Mouse (Mus musculus) left cerebral cortex, postnatal 14 days (tissue): Measurements from ENCODE around the gene Ypel4. TPM values are rescaled to one million over a fixed set of nuclear protein-coding genes. Genes with fewer than 3 reads are reported as not detected.
A peak's percentile ranks its signal among the peaks of the same experiment; 100 is the strongest.

ENCODE experiments used
- DNase-seq, 2 experiments: peaks; one replicate each; pipeline ENCODE4 v3.0.0; 2021 to 2022; ENCODE audit warnings: low spot score in 2 of 2, mixed read lengths in 1 of 2
- intact Hi-C: fragments of 180-260 bp; cut with DNase I; formaldehyde crosslinking; loops from one replicate; pipeline ENCODE4 v1.15.1; 2025
- long read RNA-seq, 2 experiments: library from polyadenylated mRNA; stranded (forward); transcript quantifications; one replicate each; pipeline ENCODE4 v2.0.0; 2021
- total RNA-seq, 2 experiments: library from RNA; stranded (reverse); gene quantifications; 2 replicates each; pipeline ENCODE4 v1.2.3; 2021

Ypel4 gene
- total RNA-seq = 10 to 100 TPM; 40.1 to 41.0 TPM
- long read RNA-seq, experiment 1, transcript Ypel4-201 (5 exons, 1,676 nt) = major isoform, 9 of 23 reads
- long read RNA-seq, experiment 1, partial matches to known transcripts = 7 of 23 reads
- long read RNA-seq, experiment 1, other reads (novel, unspliced or antisense) = 6 of 23 reads
- long read RNA-seq, experiment 2, transcript Ypel4-201 (5 exons, 1,676 nt) = major isoform, 6 of 20 reads
- long read RNA-seq, experiment 2, partial matches to known transcripts = 7 of 20 reads
- long read RNA-seq, experiment 2, other reads (novel, unspliced or antisense) = 7 of 20 reads

DNA sequence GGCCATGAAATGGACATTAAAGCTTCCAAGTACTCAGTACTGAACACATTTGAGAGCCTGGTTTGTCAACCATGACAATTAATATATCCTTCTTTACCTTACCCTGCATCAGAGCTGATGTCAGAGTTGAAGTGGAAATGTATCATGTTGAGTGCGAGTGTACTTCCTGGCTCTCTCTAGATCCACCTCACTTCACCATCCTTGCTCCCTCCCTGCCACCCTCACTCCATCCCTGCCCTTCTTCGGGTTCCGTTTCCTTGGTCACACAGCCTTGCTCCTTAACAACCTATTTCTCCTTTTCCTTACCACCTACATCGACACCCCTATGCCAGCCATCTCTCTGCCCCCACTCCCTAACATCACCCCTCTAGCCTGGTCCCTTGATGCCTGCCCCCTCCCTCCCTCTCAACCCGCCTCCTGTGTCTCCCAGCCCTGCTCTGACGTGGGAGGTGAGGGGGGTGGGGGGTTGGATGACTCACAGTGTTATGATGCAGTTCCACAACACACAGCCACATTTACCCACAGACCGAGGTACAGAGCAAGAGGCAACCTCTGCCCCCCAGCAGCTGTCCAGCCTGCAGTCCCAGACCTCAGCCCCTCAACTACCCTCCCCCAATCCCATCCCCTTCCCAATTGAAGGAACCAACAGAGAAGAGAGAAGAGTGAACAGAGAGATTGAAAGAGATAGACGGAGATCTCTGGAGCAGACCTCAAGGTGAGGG is at the start of gene Ypel4:
TSS of gene Ypel4 (plus strand) at position 480 of the 722 bp plus-strand sequence.
- DNase-seq = peak; percentile 59 to 74
- intact Hi-C loops = no loop called here

DNA sequence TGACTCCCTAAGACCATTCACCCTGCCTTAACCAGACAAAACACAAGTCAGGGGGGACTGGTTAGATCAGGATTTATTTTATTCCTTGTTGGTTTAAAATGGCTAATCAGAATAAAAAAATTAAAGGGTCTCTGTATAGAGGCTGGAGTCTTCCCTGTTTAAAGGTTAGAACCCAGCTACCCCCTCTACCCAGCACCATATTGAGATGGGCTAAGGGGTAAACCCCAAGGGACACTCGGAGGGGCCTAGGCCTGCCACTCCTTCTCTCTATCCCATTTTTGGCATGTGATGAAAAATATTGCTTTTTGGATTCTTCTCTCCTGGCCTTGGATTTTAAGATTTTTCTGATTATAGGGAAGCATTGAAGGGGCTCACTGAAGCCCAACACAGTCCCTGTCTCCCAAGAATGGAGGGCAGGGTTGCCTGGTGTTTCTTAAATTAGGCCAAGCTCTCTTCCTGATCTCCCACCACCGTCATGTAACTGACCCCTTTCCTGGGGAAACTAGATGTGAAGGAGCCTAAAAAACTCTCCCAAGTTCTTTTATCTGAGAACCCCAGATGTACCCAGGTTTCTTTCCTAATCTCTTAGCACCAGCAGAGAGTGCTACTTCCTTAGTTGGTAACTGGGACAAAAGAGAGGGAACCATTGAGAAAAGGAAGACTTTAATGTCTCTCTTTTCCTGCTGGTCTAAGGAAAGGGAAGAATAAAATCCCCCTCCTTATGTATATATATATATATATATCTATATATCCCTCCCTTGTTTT is 45.6 kb upstream of the Ypel4 start:
- intact Hi-C loops = no loop called here
- DNase-seq = no peak

DNA sequence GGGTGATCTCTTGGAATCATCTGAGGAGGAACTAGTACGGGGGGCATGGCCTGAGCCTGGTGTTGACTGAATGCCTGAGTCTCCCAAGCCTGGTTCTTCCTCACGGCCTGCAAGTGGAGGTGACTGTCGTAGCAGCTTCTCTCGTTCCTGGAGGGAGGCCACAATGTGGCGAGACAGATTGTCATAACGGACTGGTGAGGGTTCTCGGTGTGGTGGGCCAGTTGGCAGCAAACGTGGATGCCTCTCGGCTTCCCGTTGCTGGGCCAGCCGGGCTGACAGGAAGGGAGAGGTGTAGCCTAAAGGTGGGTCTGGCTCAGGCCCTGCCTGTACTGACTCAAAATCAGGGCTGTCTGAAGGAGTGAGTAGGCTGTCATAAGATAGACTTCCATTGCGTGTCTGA is 43.8 kb upstream of the Ypel4 start:
- intact Hi-C loops = no loop called here
- DNase-seq = no peak

DNA sequence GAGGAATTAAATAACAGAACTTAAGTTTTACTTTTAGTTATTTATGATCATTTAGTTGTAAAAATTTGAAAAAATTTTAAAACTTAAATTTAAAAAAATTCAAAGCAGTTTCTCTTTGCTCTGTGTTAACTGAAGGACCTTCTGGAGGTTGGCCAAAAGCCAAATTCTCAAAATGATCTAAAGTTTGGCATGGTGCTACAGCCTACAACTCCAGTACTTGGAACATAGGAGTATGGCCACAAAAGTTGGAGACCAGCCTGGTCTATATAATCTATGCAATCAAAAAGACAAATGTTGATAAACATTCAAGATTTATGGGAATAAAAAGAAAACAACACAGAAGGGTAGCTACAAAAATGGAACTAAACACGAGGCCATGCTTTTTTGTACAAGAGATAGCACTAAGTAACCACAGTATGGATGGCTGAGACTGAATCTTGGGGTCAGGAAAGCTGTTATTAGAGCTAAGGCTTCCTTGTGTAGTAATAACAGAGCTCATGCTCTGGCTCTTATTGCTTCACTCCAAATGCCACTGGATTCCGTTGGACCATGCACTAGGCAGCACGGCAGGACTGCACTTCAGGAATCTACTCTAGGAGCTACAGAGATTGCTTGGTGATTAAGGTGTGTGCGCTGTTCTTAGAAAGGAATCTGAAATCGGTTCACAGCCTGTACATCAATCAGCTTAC is 38.7 kb upstream of the Ypel4 start:
- DNase-seq = no peak
- intact Hi-C loops = no loop called here

DNA sequence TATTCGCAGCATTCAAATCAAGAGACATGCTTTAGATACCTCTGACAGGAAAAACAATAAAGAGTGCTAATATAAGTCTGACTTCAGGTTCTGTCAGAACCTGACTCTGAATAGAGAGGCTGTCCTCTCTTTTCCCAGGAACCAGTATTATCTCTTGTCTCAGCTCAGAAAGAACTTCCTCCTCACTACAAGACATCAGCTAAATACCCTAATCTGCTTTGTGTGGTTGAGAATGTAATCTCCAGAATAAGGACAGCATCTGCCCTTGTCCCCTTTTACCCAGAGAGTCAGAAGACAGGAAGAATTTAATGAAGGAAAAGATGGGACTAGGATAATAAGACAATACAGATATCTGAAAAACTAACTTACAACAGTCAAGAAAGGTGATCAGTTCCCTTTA is 30.4 kb upstream of the Ypel4 start:
- intact Hi-C loops = no loop called here
- DNase-seq = no peak

DNA sequence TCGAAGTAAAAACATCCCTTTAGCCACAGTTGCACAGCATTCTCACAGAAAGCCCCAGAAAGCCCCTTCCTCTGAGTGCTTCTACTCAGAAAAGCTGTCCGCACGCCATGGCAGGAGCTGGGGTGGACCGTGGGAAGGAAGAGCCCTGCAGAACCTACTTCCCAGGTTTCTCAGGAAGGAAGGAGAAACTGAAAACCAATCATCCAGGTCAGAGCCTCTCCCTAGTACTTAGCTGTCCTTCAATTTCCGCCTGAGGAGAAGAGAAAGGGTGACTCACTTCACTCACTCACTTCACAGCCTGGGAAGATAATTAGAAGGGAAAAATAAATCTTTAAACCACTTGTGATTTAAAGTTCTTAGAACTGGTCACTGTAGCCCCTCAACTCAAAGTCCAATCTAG is 29.5 kb upstream of the Ypel4 start:
- DNase-seq = no peak
- intact Hi-C loops = no loop called here

DNA sequence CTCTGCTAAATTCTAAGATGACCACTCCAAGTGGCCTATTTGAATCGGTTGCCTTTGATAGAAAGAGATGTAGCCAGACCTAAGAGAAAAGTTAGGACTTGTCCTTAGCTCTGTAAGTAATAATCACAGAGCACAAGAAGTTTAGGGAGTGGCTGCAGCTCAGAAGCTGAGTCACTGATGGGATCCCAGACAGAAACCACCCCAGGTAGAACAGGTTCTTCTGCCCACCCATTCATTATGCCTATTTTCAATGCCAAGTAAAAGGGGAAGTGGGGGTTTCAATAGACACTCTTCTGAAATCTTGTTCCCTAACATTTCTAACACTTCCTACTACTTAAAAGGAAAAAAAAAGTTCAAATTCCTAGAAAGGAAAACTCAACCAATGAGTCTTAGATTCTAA is 28.6 kb upstream of the Ypel4 start:
- DNase-seq = no peak
- intact Hi-C loops = no loop called here

DNA sequence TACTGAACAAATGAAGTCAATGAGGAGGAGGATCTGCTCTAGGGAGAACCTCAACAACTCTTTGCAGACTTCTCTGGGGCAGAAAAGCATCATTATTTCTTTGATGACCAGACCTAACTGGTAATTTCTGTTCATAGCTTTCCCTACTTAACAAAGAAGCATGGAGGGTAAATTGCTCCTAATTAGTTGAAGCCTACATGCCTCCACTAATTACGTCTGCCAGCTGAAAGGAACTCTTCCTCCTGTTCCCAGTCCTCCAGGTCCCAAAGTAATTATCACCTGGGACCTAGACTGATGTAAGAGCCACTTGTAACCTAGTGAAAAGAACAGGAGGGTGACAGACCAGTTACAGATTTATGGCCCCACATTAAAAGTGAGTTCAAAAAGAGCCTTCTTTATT is 26.3 kb upstream of the Ypel4 start:
- no peak for DNase-seq
- intact Hi-C loops = no loop called here

DNA sequence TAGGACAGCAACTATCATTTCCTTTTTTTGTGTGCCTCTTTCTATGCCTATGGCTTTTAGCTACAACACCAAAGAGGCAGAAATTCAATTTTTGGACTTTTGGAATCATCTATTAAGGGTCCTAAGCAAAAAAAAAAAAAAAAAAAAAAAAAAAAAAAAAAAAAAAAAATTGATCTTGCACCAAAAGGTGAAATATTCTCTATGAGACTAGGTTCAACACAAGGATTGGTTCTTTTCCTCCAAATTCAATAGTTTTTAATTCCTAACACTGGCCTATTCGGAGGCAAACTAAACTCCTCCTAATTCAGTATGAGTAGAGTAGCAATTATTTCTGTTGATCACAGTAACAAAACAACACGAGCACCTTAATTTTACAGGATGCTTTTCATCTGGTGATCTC is 22.0 kb upstream of the Ypel4 start:
- no peak for DNase-seq
- intact Hi-C loops = loop anchor here (5.0 kb wide), 1 partner anchor 35 kb away; the partner anchor contains the start of genes Gm28635, Med19 and Tmx2

DNA sequence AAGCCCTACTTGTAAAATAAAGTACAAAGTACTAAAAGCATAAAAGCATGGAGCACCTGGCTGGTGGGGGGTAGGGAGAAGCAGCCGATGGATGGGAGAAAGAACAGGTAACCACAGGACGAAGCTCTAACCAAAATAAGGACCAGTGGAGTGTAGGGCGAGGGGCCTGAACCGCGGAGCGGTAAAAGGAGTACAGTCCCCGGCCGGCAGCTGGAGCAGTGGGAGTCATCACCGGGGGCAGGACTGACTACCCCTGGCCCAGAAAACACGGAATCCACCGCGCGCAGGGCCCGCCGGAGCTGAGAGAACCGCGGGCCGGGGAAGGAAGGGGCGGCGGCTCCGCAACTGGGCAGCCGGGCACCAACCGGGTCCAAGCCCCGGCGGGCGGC is 19.4 kb upstream of the Ypel4 start:
- intact Hi-C loops = loop anchor here (5.0 kb wide), 1 partner anchor 37 kb away; the partner anchor contains the start of genes Gm28635, Med19 and Tmx2
- peak in 1 of 2 experiments; percentile 28 for DNase-seq

DNA sequence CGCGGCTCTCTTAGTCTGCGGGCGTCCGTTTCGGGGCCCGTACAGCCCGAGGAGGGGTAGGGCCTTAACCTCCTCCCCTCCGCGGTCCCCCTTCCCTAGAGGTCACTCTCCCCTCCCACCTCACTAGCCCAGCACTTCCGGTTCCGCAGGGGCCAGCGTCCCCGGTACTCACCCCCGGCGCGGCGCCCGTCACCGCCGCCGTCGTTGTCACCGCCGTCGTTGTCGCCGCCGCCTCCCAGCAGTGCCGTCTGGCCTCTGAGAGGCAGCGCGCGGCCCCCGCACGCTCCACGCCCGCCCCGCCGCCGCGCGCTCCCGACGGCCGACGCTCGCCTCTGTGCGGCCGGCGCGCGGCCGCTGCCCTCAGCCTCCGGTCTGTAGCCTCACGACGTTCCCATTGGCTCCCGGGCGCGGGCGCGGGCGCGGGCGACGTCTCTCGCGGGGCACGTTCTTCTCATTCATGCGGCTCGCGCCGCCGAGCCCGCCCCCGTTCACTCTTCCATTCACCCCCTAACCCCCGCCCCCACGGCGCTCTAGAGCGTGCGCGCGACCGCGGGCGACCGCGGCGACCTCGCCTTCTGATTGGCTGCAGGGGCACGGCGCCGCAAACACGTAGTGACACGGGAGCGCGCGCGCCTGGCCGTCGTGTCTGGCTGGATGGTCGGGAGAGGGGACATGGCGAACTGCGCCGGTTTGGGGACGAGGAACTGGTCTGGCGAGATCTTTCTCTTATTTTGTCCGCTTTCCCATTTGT is 18.9 kb upstream of the Ypel4 start, which contains the start of gene Zdhhc5:
TSS of gene Zdhhc5 (minus strand) at position 370 of the 751 bp plus-strand sequence.
- intact Hi-C loops = loop anchor here (5.0 kb wide), 1 partner anchor 38 kb away; the partner anchor contains the start of genes Gm28635, Med19 and Tmx2
- DNase-seq = peak; percentile 99 to 100

DNA sequence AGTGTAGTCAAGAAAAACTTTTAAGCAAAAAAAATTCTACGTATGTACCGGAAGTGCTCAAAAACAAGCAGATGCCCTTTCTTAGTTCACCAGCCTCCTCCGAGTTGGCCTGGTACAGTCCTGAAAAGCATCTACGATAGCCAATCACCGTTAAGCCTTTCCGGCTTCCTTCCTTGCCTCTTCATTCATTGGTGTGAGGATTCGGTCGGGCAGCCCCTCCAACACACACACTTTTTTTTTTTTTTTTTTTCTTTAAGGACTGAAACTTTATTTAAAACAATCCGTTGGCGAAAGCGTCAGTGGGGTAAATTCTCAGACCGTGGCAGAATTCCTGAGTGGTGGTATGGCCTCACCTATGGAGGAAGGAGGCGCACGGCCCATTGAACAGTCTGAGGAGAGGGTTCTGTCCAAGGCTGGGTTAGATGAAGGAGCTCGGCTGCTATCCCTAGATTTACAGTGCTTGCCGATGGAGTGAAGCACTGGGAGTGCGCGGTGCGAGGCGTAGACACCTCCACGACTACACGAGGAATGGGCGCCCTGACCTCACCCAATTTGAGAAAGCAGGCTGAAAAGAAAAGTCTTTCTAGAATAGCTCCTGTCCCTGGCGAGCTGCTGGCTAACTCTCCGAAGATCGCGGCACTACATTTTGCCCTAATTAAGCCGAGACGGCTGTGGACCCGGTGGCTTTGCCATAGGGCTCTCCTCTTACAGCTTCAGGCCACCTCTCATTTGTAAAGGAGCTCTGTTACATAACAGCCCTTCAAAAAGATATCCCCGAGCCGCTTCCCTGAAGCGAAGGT is 18.1 kb upstream of the Ypel4 start:
- DNase-seq = peak; percentile 87 to 98
- intact Hi-C loops = no loop called here

DNA sequence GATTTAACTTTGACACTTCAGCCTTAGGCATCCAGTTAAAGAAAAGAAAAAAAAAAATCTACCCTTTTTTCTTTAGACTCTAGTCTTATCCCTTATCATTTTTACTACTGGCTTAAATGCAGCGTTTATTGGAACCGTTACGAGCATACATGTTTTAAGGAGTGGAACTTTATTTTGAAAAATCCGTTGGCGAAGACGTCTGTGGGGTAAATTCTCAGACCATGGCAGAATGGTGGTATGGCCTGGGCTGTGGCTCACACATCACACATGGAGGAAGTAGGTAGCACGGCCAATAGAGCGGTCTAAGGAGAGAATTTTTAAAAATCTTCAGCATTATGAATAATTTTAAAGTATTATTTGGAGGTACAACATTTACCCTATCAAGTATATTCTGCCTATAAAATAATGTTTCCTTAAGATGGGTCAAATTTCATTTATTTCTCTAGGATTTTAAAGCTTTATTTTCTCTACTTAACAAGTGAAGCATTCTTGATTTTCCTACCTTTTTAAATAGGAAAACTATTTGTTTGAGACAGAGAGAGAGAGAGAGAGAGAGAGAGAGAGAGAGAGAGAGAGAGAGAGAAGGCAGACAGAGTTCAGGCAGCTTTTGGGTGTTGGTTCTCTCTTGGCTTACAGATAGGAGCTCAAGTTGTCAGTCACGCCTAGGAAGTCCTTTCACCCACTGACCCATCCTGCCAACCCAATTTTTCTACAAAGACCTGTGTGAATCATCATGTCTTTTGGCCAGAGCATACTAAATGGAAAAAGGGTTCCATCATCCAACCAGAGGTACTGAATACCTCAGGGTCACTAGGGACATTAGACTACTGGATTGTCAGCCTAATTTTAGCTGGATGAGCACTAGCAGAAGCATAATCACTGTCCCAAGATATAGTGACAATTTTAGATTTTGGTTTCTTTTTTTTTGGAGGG is 17.2 kb upstream of the Ypel4 start:
- DNase-seq = no peak
- intact Hi-C loops = no loop called here

DNA sequence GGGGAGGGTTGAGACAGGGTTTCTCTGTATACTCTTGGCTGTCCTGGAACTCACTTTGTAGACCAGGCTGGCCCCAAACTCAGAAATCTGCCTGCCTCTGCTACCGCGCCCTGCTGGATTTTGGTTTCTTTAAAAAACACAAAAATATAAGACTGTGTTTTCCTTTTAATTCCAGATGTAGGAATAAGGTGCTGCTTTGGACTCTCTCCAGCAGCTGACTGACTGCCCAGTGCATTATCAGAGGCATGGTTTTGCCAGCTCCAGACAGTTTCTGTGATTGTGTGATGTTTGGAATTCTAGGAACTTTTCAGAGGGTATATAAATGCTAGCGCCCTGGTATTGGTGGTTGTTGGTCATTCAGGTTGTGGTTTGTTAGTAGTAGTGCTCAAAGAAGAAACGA is 16.5 kb upstream of the Ypel4 start:
- intact Hi-C loops = no loop called here
- DNase-seq = no peak

DNA sequence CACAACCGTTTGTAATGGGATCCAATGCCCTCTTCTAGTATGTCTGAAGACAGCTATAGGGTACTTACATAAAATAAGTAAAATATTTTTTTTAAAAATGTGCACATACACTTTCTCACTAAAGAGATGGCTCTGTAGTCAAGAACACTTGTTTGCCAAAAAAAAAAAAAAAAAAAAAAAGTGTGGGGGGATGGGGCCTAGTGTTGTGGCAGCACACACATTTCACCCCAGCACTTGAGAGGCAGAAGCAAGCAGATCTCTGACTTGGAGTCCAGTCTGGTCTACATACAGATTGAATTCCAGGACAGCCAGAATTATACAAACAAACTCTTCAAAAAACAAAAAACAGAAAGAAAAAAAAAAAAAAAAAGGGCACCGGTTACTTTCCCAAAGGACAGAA is 13.1 kb upstream of the Ypel4 start:
- no peak for DNase-seq
- intact Hi-C loops = no loop called here

DNA sequence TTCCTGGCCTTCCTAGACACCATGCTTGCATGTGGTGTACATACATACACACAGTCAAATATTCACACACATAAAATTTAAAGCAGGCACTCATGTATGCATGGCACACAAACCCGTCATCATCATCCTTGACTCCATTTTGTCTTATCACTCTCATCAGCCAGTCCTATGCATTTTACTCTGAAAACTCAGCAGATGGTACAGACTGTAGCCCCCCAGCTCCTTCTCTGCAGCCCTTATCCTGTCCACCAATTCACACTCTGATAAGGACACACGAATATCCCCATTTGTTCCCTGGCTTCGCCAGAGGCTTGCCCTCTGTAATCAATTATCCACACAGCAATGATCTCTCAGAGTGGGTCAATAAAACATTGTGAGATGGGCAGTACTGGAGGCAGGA is 12.7 kb upstream of the Ypel4 start:
- DNase-seq = no peak
- intact Hi-C loops = no loop called here

DNA sequence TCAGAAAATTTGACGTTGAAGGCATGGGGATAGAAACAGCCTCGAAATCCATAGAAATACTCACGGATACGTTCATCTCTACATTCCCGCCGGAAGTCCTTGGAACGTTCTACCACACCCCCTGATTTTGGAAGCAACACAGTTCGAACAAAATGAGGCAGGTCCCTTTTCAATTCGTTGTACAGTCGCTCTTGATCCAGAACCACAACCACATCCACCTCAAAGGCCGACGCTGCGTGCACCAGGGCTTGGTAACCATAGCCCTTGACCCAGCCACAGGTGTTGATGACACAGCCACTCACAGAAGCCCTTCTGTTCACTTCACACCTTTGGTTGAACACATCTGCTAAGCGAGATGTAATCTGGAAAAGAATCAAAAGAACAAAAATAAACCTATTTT is 10.0 kb upstream of the Ypel4 start:
- intact Hi-C loops = no loop called here
- DNase-seq = no peak
